Mouse (Mus musculus) kidney, postnatal 0 days (tissue): Measurements from ENCODE around the gene M1ap. TPM values are rescaled to one million over a fixed set of nuclear protein-coding genes. Genes with fewer than 3 reads are reported as not detected.

Source experiments
- ATAC-seq: fragments of 200-750 bp; cut with Nextera tagmentation; replicated peaks from 2 replicates; pipeline ENCODE4 v1.8.0; 2017; ENCODE audit warnings: low read depth, moderate number of reproducible peaks, moderate TSS enrichment, moderate library complexity; ENCODE audit not compliant: low FRiP score
- DNase-seq: peaks from one replicate; pipeline ENCODE4 v3.0.0-alpha.2; 2016; ENCODE audit warnings: low spot score
- H3K27ac ChIP-seq: fragments of 300-500 bp; sonication (generic); 2 replicates; pipeline ENCODE4 v1.5.1; 2014; ENCODE audit warnings: mild to moderate bottlenecking
- H3K27me3 ChIP-seq: fragments of 300-500 bp; sonication (generic); 2 replicates; pipeline ENCODE4 v1.6.1; 2014; ENCODE audit warnings: low read length, mixed read lengths; ENCODE audit not compliant: insufficient read depth
- H3K36me3 ChIP-seq: fragments of 300-500 bp; sonication (generic); 2 replicates; pipeline ENCODE4 v1.6.1; 2014; ENCODE audit warnings: low read length, mixed read lengths; ENCODE audit not compliant: insufficient read depth
- H3K4me1 ChIP-seq: fragments of 300-500 bp; sonication (generic); replicated peaks from 2 replicates; pipeline ENCODE4 v1.6.1; 2014; ENCODE audit warnings: antibody characterized with exemption, low read length, mixed read lengths; ENCODE audit not compliant: insufficient read depth
- H3K4me2 ChIP-seq: fragments of 300-500 bp; sonication (generic); 2 replicates; pipeline ENCODE4 v1.6.1; 2014; ENCODE audit warnings: mild to moderate bottlenecking, low read length, moderate library complexity, mixed read lengths
- H3K4me3 ChIP-seq: fragments of 300-500 bp; sonication (generic); replicated peaks from 2 replicates; pipeline ENCODE4 v1.5.1; 2014; ENCODE audit warnings: low read depth, low read length
- H3K9ac ChIP-seq: fragments of 300-500 bp; sonication (generic); 2 replicates; pipeline ENCODE4 v1.6.1; 2014; ENCODE audit warnings: low read depth, low read length
- H3K9me3 ChIP-seq: fragments of 300-500 bp; sonication (generic); replicated peaks from 2 replicates; pipeline ENCODE4 v1.6.1; 2016; ENCODE audit warnings: low read length, inconsistent platforms, mixed read lengths
- CTCF ChIP-seq: IDR thresholded peaks from 2 replicates; pipeline ENCODE4 v1.5.1; 2016; ENCODE audit warnings: antibody characterized with exemption, low read depth, mild to moderate bottlenecking, moderate library complexity
- WGBS: fragments of 180-500 bp; shearing (Covaris S2); extraction: QIAGEN DNeasy Blood & Tissue Kit; methylation state at CpG from one replicate; pipeline ENCODE4 v1.1.7; 2014; 5-methylcytosine and 5-hydroxymethylcytosine counted together
- polyA plus RNA-seq: library from polyadenylated mRNA; unstranded; fragments of >200 nt; fragmentation: Nextera tagmentation; extraction: Ambion mirVana; gene quantifications from 2 replicates; pipeline ENCODE4 v1.2.1, GENCODE M21; 2015

M1ap gene
- polyA plus RNA-seq, 1 experiment from 2014 or later = 0.32 TPM

DNA sequence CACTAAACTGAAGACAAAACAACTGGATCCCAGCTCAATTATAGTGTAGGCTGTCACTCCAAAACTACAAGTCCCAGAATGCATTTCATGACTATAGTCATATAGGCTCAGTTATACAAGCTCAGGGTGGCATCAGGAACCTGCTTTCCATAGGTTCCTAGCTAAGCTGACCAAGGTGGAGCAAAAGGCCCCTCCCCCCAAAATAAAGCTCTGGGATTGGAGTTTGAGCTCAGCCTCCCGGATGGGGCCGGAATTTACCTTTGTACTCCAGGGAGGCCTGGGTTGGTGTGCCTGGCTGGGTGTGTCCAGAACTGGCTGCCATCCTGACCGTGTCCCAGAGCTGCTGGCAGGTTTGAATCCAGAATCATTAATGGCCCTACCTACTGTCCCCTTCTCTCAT is 111.1 kb downstream of the M1ap start, which contains the start of gene Dqx1:
Gene Dqx1, plus strand, starts transcription at position 55 of the 400 bp plus-strand sequence.
- ATAC-seq = peak; percentile 34
- TF ChIP-seq CTCF = no peak
- Histone ChIP-seq H3K9ac (peak within 1 kb of the TSS; percentile 35; the same call in 1 of the 2 replicates), H3K36me3 (peaks cover 10% of the 10 kb centered on the region; the same call in 1 of the 2 replicates), H3K4me1 (peaks cover 15% of the 10 kb centered on the region), H3K9me3 (no peaks in the 10 kb centered on the region), H3K27ac (peak within 1 kb of the TSS; percentile 72), H3K4me3 (no peak within 1 kb of the TSS), H3K27me3 (peaks cover 3% of the 10 kb centered on the region; the same call in 1 of the 2 replicates), H3K4me2 (peak within 1 kb of the TSS; percentile 35; the same call in 1 of the 2 replicates)
- 37% methylated on average over 3 of the region's 3 CpGs for WGBS
- DNase-seq = peak; percentile 43

DNA sequence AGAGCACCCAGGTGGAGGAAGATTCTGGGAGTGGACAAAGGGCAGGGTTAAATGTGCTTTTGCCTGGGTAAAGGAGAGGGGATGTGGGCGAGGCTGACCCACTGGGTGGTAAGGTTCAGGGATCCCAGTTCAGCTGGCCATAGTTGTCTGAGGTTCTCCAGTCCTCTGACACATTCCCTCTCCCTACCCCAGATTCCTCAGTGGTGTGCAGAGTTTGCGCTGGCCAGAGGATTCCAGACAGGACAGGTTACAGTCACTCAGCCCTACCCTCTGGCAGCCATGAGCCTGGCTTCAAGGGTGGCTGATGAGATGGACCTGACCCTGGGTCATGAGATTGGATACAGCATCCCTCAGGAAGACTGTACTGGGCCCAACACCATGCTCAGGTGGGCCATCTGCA is 112.0 kb downstream of the M1ap start:
- Histone ChIP-seq H3K9ac (peak overlapping the region; percentile 35; the same call in 1 of the 2 replicates), H3K36me3 (peaks cover 10% of the 10 kb centered on the region; the same call in 1 of the 2 replicates), H3K27ac (peak overlapping the region; percentile 72), H3K4me3 (no peak overlapping the region), H3K4me2 (peak overlapping the region; percentile 35; the same call in 1 of the 2 replicates), H3K4me1 (peaks cover 10% of the 10 kb centered on the region; the same call in 1 of the 2 replicates), H3K9me3 (no peaks in the 10 kb centered on the region), H3K27me3 (peaks cover 11% of the 10 kb centered on the region; the same call in 1 of the 2 replicates)
- DNase-seq (no peak), ATAC-seq (no peak)
- no peak for TF ChIP-seq CTCF
- WGBS = 87% methylated on average over 2 of the region's 2 CpGs

DNA sequence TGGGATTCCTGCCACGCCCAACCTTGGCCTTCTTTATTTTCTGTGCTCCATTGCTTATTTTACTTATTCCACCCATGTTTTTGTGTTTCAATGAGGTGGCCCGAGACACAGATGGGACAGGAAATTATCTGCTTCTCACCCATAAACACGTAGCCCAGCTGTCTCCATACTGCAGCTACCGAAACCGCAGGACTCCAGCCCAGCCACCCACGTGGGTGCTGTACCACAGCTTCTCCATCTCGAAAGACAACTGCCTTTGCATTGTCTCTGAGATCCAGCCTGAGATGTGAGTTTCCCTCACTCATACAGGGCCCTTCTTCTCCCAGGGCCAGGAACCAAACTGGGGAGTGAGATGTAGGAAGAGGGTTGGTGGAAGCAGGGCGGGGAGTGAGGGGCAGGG is 119.3 kb downstream of the M1ap start:
- H3K27me3 ChIP-seq = peaks cover 73% of the 10 kb centered on the region
- H3K36me3 ChIP-seq = no peaks in the 10 kb centered on the region
- ATAC-seq = no peak
- H3K4me1 ChIP-seq = peaks cover 9% of the 10 kb centered on the region
- no peak overlapping the region for H3K27ac ChIP-seq
- no peak for TF ChIP-seq CTCF
- DNase-seq = no peak
- no peak overlapping the region for H3K9ac ChIP-seq
- 53% methylated on average over 8 of the region's 8 CpGs for WGBS
- H3K4me2 ChIP-seq = no peak overlapping the region
- no peaks in the 10 kb centered on the region for H3K9me3 ChIP-seq
- no peak overlapping the region for H3K4me3 ChIP-seq

DNA sequence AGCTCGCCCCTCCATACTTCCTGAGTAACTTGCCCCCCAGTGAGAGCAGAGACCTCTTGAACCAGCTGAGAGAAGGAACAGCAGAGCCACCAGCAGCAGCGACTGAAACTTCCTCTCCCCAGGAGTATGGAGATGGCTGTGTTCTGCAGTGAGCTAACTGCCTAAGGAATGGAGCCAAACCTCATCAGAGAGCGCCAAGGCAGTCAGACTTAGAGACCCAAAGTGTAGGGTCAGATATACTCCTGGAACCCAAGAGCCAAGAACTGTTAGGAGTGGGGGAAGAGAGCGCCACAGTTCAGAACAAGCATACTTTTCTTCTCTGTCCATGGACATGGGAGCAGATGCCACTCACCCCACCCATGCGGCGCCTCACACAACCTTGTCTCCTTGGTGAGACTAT is 119.7 kb downstream of the M1ap start:
- no peak for ATAC-seq
- no peak for TF ChIP-seq CTCF

DNA sequence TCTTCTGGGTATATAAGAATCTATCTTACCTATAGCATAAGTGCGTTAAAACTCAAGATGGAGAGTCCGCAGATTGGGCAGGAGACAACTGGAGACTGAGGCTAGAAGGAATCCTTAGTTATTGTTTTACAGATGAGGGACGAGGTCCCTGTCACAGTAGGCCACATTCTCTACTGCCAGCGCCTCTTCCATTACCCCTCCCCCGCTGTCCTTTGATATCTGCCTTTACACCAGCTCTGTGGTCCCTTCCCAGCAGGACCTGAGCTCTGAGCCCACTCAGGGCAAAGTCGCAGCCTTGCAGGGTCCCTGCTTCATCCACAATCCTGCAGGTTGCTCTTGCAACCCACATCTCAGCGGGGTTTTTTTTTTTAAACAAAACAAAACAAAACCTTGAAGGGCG is 121.5 kb downstream of the M1ap start:
- Histone ChIP-seq H3K4me2 (peak overlapping the region; percentile 52), H3K4me3 (peak overlapping the region; percentile 30; the same call in 1 of the 2 replicates), H3K27ac (no peak overlapping the region), H3K27me3 (peaks cover 84% of the 10 kb centered on the region), H3K36me3 (no peaks in the 10 kb centered on the region), H3K4me1 (peaks cover 9% of the 10 kb centered on the region), H3K9me3 (no peaks in the 10 kb centered on the region), H3K9ac (no peak overlapping the region)
- no peak for TF ChIP-seq CTCF
- ATAC-seq = no peak
- DNase-seq = no peak
- 19% methylated on average over 8 of the region's 8 CpGs for WGBS

More for the DNA sequence above, 119.7 kb downstream of the M1ap start:
- no peak overlapping the region for H3K4me2 ChIP-seq
- H3K4me1 ChIP-seq = peaks cover 9% of the 10 kb centered on the region
- no peak overlapping the region for H3K4me3 ChIP-seq
- H3K9me3 ChIP-seq = no peaks in the 10 kb centered on the region
- no peaks in the 10 kb centered on the region for H3K36me3 ChIP-seq
- no peak overlapping the region for H3K27ac ChIP-seq
- no peak overlapping the region for H3K9ac ChIP-seq
- WGBS = 38% methylated on average over 6 of the region's 6 CpGs
- H3K27me3 ChIP-seq = peaks cover 77% of the 10 kb centered on the region
- DNase-seq = no peak

DNA sequence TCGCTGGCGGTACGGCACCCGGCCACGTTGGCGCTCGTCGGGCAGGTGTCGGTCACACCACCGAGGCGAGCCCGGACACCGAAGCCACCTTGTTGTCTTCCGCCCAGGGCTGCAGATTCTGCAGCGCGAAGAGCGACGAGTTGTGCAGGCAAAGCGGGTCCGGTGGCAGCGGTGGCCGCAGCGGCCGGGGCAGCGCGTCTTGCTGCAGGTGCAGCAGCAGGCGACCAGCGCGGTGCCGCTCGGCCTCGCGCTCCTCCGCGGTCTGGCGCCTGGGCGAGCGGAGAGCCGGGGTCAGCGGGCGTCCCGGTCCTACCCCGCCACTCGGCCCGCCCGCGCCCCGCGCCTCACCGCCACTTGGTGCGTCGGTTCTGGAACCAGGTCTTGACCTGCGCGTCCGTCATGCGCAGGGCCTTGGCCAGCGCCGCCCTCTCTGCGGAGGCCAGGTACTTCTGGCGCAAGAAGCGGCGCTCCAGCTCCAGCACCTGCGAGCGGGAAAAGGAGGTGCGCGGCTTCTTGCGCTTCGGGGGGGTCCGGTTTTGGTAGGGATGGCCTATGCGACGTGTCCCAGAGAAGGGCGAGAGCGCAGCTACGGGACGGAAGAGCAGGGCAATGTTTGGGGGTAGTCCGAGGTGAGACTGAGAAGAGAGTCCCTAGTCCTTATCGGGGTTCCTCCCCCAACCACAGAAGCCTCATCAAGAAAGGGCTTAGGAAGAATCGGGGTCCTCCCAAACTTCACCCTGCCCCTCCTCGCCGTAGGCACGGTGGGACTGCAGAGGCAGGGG is 122.2 kb downstream of the M1ap start:
- 1% methylated on average over 72 of the region's 81 CpGs for WGBS
- no peak for DNase-seq
- H3K9ac ChIP-seq = no peak overlapping the region
- TF ChIP-seq CTCF = no peak
- peak overlapping the region; percentile 52 for H3K4me2 ChIP-seq
- H3K9me3 ChIP-seq = no peaks in the 10 kb centered on the region
- ATAC-seq = peak; percentile 29
- H3K36me3 ChIP-seq = no peaks in the 10 kb centered on the region
- no peak overlapping the region for H3K27ac ChIP-seq
- peak overlapping the region; percentile 30 for H3K4me3 ChIP-seq
- peaks cover 84% of the 10 kb centered on the region for H3K27me3 ChIP-seq
- H3K4me1 ChIP-seq = peaks cover 9% of the 10 kb centered on the region
